Mouse (Mus musculus) frontal cortex, postnatal 25 days (tissue): Measurements from ENCODE around the gene Add2.
"Not testable (repeated sequence)": the region's sequence is repeated elsewhere in the genome, so short reads cannot be mapped to it uniquely, and the experiment has no call there.

Experiments
- DNase-seq, 2 experiments: peaks; one replicate each; pipeline ENCODE4 v3.0.0; 2022; ENCODE audit warnings: low spot score in 2 of 2

Add2 gene

GRCm38 (mm10) chr6:86028601-86029322, at the start of gene Add2:
Gene Add2, plus strand, starts transcription at chr6:86028681.
- peak; percentile 49 to 50 for DNase-seq

- not testable (repeated sequence) for DNase-seq
Observed at GRCm38 (mm10) chr6:85978736-85979135, 49.7 kb upstream of the Add2 start.

GRCm38 (mm10) chr6:85984351-85984750, 44.1 kb upstream of the Add2 start:
- DNase-seq, result no peak

GRCm38 (mm10) chr6:85989570-85989969, 38.9 kb upstream of the Add2 start:
- not testable (repeated sequence) for DNase-seq

GRCm38 (mm10) chr6:85990774-85991173, 37.7 kb upstream of the Add2 start:
- not testable (repeated sequence) for DNase-seq

GRCm38 (mm10) chr6:86003405-86003925, 25.0 kb upstream of the Add2 start:
- no peak for DNase-seq

- DNase-seq, result peak; percentile 56 to 67
Observed at GRCm38 (mm10) chr6:86004271-86005148, 24.0 kb upstream of the Add2 start.

GRCm38 (mm10) chr6:86009980-86010379, 18.5 kb upstream of the Add2 start:
- peak; percentile 27 to 37 for DNase-seq

GRCm38 (mm10) chr6:86014812-86015211, 13.7 kb upstream of the Add2 start:
- DNase-seq, result not testable (repeated sequence)

GRCm38 (mm10) chr6:86015871-86016270, 12.6 kb upstream of the Add2 start, which contains the start of gene Figla:
Gene Figla, plus strand, starts transcription at chr6:86016171.
- DNase-seq, result no peak

GRCm38 (mm10) chr6:86016793-86017350, 11.6 kb upstream of the Add2 start:
- no peak for DNase-seq

- DNase-seq, result no peak
Observed at GRCm38 (mm10) chr6:86019415-86020237, 8.9 kb upstream of the Add2 start.

GRCm38 (mm10) chr6:86020948-86021347, 7.5 kb upstream of the Add2 start:
- no peak for DNase-seq

GRCm38 (mm10) chr6:86026632-86027292, 1.7 kb upstream of the Add2 start:
- DNase-seq, result no peak

GRCm38 (mm10) chr6:86028150-86028549, 331 bp upstream of the Add2 start:
- no peak for DNase-seq

- no peak for DNase-seq
Observed at GRCm38 (mm10) chr6:86029323-86029713, 837 bp downstream of the Add2 start.

GRCm38 (mm10) chr6:86031527-86031926, 3.0 kb downstream of the Add2 start:
- DNase-seq, result no peak

- no peak for DNase-seq
Observed at GRCm38 (mm10) chr6:86033635-86034034, 5.2 kb downstream of the Add2 start.

- DNase-seq, result no peak
Observed at GRCm38 (mm10) chr6:86038901-86039300, 10.4 kb downstream of the Add2 start.

- no peak for DNase-seq
Observed at GRCm38 (mm10) chr6:86040140-86040539, 11.7 kb downstream of the Add2 start.

GRCm38 (mm10) chr6:86047510-86047909, 19.0 kb downstream of the Add2 start:
- DNase-seq, result no peak
